10 mouse cellular contexts compared by ENCODE assay signal in the genomic region with DNA sequence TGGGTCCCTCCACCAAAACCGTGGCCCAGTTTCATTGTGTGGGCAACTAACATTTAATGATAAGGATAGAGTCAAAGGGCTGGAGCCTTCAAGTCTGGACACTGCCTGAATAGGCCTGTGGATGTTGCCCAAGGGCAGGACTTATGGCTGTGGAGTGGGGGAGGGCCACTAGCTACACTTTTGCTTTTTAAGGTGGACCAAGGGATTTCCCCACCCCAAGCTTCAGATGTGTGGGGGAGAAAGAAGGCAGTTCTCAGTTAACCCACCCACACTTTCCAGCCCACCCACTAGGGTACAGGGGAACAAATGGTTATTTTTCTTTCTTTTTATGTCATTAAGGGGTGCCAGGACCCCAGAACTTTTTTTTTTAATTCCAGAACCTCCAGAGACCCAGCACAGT. TPM values are rescaled to one million over a fixed set of nuclear protein-coding genes. Genes with fewer than 3 reads are reported as not detected.
A peak's percentile ranks its signal among the peaks of the same experiment; 100 is the strongest.
DNase-seq lines count a peak whose midpoint lies in the region; ATAC-seq and TF ChIP-seq lines count a peak whose summit lies in the region.
"Had no signal": no experiment of that assay in that cellular context is flagged by ENCODE, and none has a peak within 500 bp of the region (broad histone marks: within the 10 kb centered on the region; RNA-seq: fewer than 3 reads in every experiment).

No protein-coding gene starts in this region.

- DNase-seq in forebrain, embryonic 10.5 days (ENCODE audit: extremely low spot score, low spot score): no peak
- peak in 1 of 2 experiments; percentile 31 for DNase-seq in spleen, adult 2 months (ENCODE audit: low read depth in 1 of 2, low spot score in 2 of 2)
- no peak for DNase-seq in spleen, postnatal 14 days (ENCODE audit: low spot score in 2 of 2)
- DNase-seq in ovary, adult 18-20 months (ENCODE audit: low spot score): no peak
- DNase-seq in layer of hippocampus, postnatal 36 days: no peak
- DNase-seq in left cerebral cortex, adult 18-20 months (ENCODE audit: low spot score in 2 of 2): no peak

- H3K9ac ChIP-seq in forebrain, embryonic 16.5 days (replicated peaks; ENCODE audit: low read depth, low read length): no peak overlapping the region; the same call in 1 of the 2 replicates
- peak overlapping the region; percentile 67; the same call in 1 of the 2 replicates for H3K9ac ChIP-seq in limb, embryonic 13.5 days

- no peaks in the 10 kb centered on the region for H3K36me3 ChIP-seq in forebrain, embryonic 10.5 days (replicated peaks)
- no peaks in the 10 kb centered on the region for H3K36me3 ChIP-seq in forebrain, embryonic 16.5 days (ENCODE audit: control insufficient read depth, insufficient read depth)
- no peaks in the 10 kb centered on the region for H3K36me3 ChIP-seq in spleen, adult 2 months (ENCODE audit: control insufficient read depth, insufficient read depth, low read length)
- H3K36me3 ChIP-seq in limb, embryonic 13.5 days: no peaks in the 10 kb centered on the region

- TF ChIP-seq POLR2A in spleen, adult 2 months (IDR thresholded peaks at IDR 0.05; ENCODE audit: low read depth, low read length): no peak

- no peak for ATAC-seq in forebrain, embryonic 16.5 days
- no peak for ATAC-seq in limb, embryonic 13.5 days (ENCODE audit: low FRiP score, low read depth)

- H3K27me3 ChIP-seq in forebrain, embryonic 10.5 days (ENCODE audit: poor library complexity, severe bottlenecking): no peaks in the 10 kb centered on the region
- no peaks in the 10 kb centered on the region for H3K27me3 ChIP-seq in forebrain, embryonic 16.5 days (replicated peaks; ENCODE audit: control insufficient read depth, insufficient read depth, low read length)
- no peaks in the 10 kb centered on the region for H3K27me3 ChIP-seq in spleen, adult 2 months (ENCODE audit: control insufficient read depth, insufficient read depth, low read length)
- no peaks in the 10 kb centered on the region for H3K27me3 ChIP-seq in limb, embryonic 13.5 days

- H3K4me1 ChIP-seq in forebrain, embryonic 10.5 days: peaks cover 20% of the 10 kb centered on the region
- H3K4me1 ChIP-seq in forebrain, embryonic 16.5 days (replicated peaks; ENCODE audit: control insufficient read depth, insufficient read depth, low read length): peaks cover 7% of the 10 kb centered on the region
- H3K4me1 ChIP-seq in spleen, adult 2 months (ENCODE audit: control insufficient read depth, insufficient read depth, insufficient read length): peaks cover 5% of the 10 kb centered on the region; the same call in 1 of the 2 replicates
- peaks cover 12% of the 10 kb centered on the region for H3K4me1 ChIP-seq in limb, embryonic 13.5 days

- 77% methylated on average over 1 of the region's 1 CpGs for WGBS in forebrain, embryonic 10.5 days
- WGBS in forebrain, embryonic 16.5 days: 74% methylated on average over 1 of the region's 1 CpGs
- WGBS in spleen, adult 2 months: 38% methylated on average over 1 of the region's 1 CpGs
- 75% methylated on average over 1 of the region's 1 CpGs for WGBS in limb, embryonic 13.5 days

- H3K4me3 ChIP-seq in forebrain, embryonic 10.5 days: peak overlapping the region; percentile 57
- no peak overlapping the region for H3K4me3 ChIP-seq in forebrain, embryonic 16.5 days (replicated peaks; ENCODE audit: low read length)
- H3K4me3 ChIP-seq in spleen, adult 2 months (ENCODE audit: extremely low read depth, insufficient read depth, insufficient read length): peak overlapping the region; percentile 89; the same call in 1 of the 2 replicates
- H3K4me3 ChIP-seq in limb, embryonic 13.5 days: peak overlapping the region; percentile 53

- H3K9me3 ChIP-seq in forebrain, embryonic 10.5 days: no peaks in the 10 kb centered on the region
- no peaks in the 10 kb centered on the region for H3K9me3 ChIP-seq in forebrain, embryonic 16.5 days (ENCODE audit: control insufficient read depth, low read length)
- no peaks in the 10 kb centered on the region for H3K9me3 ChIP-seq in limb, embryonic 13.5 days

- peak overlapping the region; percentile 78 for H3K27ac ChIP-seq in forebrain, embryonic 10.5 days
- no peak overlapping the region for H3K27ac ChIP-seq in forebrain, embryonic 16.5 days (ENCODE audit: low read length)
- H3K27ac ChIP-seq in spleen, adult 2 months (ENCODE audit: insufficient read depth, low read length): peak overlapping the region; percentile 97
- no peak overlapping the region for H3K27ac ChIP-seq in limb, embryonic 13.5 days

- no peak for TF ChIP-seq CTCF in spleen, adult 2 months (IDR thresholded peaks at IDR 0.05; ENCODE audit: extremely low read depth, insufficient read depth, insufficient read length, insufficient replicate concordance)

- no peak overlapping the region; the same call in 1 of the 2 replicates for H3K4me2 ChIP-seq in forebrain, embryonic 16.5 days (ENCODE audit: low read length)
- H3K4me2 ChIP-seq in limb, embryonic 13.5 days (replicated peaks): peak overlapping the region; percentile 71

RNA-seq across cellular contexts. Expression of gene Fam167b, which starts 6.0 kb away (rescaled TPM):
- 1.2 TPM in 2 replicates for polyA plus RNA-seq in forebrain, embryonic 10.5 days (2016; fragmentation: Nextera tagmentation; extraction: Ambion mirVana)
- 0.24 and 0.27 TPM in 2 replicates for polyA plus RNA-seq in forebrain, embryonic 16.5 days (2015; fragmentation: Nextera tagmentation; extraction: Ambion mirVana)
- polyA plus RNA-seq in spleen, adult 2 months (2012; rRNA removed): 10.9 and 17.2 TPM in 2 replicates
- polyA plus RNA-seq in limb, embryonic 13.5 days (2015; fragmentation: Nextera tagmentation; extraction: Ambion mirVana): 4.5 and 5.1 TPM in 2 replicates
- under 1 TPM in 1 of 2 experiments, not detected in 1; 0.65 TPM for total RNA-seq in layer of hippocampus, postnatal 36 days (2021)
- total RNA-seq in left cerebral cortex, adult 18-20 months (2021): under 1 TPM in 1 of 2 experiments, not detected in 1; 0.46 TPM
- total RNA-seq: common myeloid progenitor, adult 5-6 weeks; megakaryocyte progenitor cell, adult 5-6 weeks had no signal

RNA-seq across cellular contexts. Expression of gene Lck, which starts 10.9 kb away (rescaled TPM):
- polyA plus RNA-seq in forebrain, embryonic 10.5 days (2016; fragmentation: Nextera tagmentation; extraction: Ambion mirVana): 13.9 and 15.7 TPM in 2 replicates
- polyA plus RNA-seq in forebrain, embryonic 16.5 days (2015; fragmentation: Nextera tagmentation; extraction: Ambion mirVana): 7.6 and 11.1 TPM in 2 replicates
- polyA plus RNA-seq in spleen, adult 2 months (2012; rRNA removed): 109 and 117 TPM in 2 replicates
- polyA plus RNA-seq in limb, embryonic 13.5 days (2015; fragmentation: Nextera tagmentation; extraction: Ambion mirVana): 11.1 and 12.1 TPM in 2 replicates
- total RNA-seq in layer of hippocampus, postnatal 36 days (2021): 1 to 10 TPM; 2.7 to 2.8 TPM
- total RNA-seq in left cerebral cortex, adult 18-20 months (2021): 1 to 10 TPM; 1.2 to 4.4 TPM

RNA-seq across cellular contexts. Expression of gene Eif3i, which starts 16.1 kb away (rescaled TPM):
- 298 and 315 TPM in 2 replicates for polyA plus RNA-seq in forebrain, embryonic 10.5 days (2016; fragmentation: Nextera tagmentation; extraction: Ambion mirVana)
- 216 and 220 TPM in 2 replicates for polyA plus RNA-seq in forebrain, embryonic 16.5 days (2015; fragmentation: Nextera tagmentation; extraction: Ambion mirVana)
- 185 and 203 TPM in 2 replicates for polyA plus RNA-seq in spleen, adult 2 months (2012; rRNA removed)
- polyA plus RNA-seq in limb, embryonic 13.5 days (2015; fragmentation: Nextera tagmentation; extraction: Ambion mirVana): 285 and 288 TPM in 2 replicates
- total RNA-seq in layer of hippocampus, postnatal 36 days (2021): 100 to 1,000 TPM; 121 to 122 TPM
- total RNA-seq in left cerebral cortex, adult 18-20 months (2021): 100 to 1,000 TPM; 124 to 128 TPM

RNA-seq across cellular contexts. Expression of gene Tmem234, which starts 16.1 kb away (rescaled TPM):
- 224 and 227 TPM in 2 replicates for polyA plus RNA-seq in forebrain, embryonic 10.5 days (2016; fragmentation: Nextera tagmentation; extraction: Ambion mirVana)
- 139 and 164 TPM in 2 replicates for polyA plus RNA-seq in forebrain, embryonic 16.5 days (2015; fragmentation: Nextera tagmentation; extraction: Ambion mirVana)
- 119 and 129 TPM in 2 replicates for polyA plus RNA-seq in spleen, adult 2 months (2012; rRNA removed)
- 211 and 218 TPM in 2 replicates for polyA plus RNA-seq in limb, embryonic 13.5 days (2015; fragmentation: Nextera tagmentation; extraction: Ambion mirVana)
- total RNA-seq in layer of hippocampus, postnatal 36 days (2021): 10 to 100 TPM; 79.1 to 81.4 TPM
- 10 to 100 TPM; 89.2 to 90.1 TPM for total RNA-seq in left cerebral cortex, adult 18-20 months (2021)

RNA-seq across cellular contexts. Expression of gene Dcdc2b, which starts 29.7 kb away (rescaled TPM):
- polyA plus RNA-seq in forebrain, embryonic 10.5 days (2016; fragmentation: Nextera tagmentation; extraction: Ambion mirVana): 2.0 and 2.2 TPM in 2 replicates
- polyA plus RNA-seq in forebrain, embryonic 16.5 days (2015; fragmentation: Nextera tagmentation; extraction: Ambion mirVana): 2.6 and 4.0 TPM in 2 replicates
- 1.4 and 2.8 TPM in 2 replicates for polyA plus RNA-seq in spleen, adult 2 months (2012; rRNA removed)
- 1.7 and 2.3 TPM in 2 replicates for polyA plus RNA-seq in limb, embryonic 13.5 days (2015; fragmentation: Nextera tagmentation; extraction: Ambion mirVana)
- 1 to 10 TPM; 6.0 to 7.7 TPM for total RNA-seq in layer of hippocampus, postnatal 36 days (2021)
- 1 to 10 TPM; 4.1 to 4.5 TPM for total RNA-seq in left cerebral cortex, adult 18-20 months (2021)
- total RNA-seq: common myeloid progenitor, adult 5-6 weeks; megakaryocyte progenitor cell, adult 5-6 weeks had no signal

Comparison
In these comparisons a context has a peak if more than half of its experiments do, and no peak if none do; other contexts are left out.
1. H3K27ac ChIP-seq: peak in forebrain, embryonic 10.5 days (single experiment) and spleen, adult 2 months (single experiment); none in forebrain, embryonic 16.5 days (single experiment) and limb, embryonic 13.5 days (single experiment).